Mouse (Mus musculus): ENCODE data around the gene Gm2163. TPM values are rescaled to one million over a fixed set of nuclear protein-coding genes. Genes with fewer than 3 reads are reported as not detected.

Gm2163 gene
- polyA plus RNA-seq (2012), result 0.07 and 0.08 TPM in 2 replicates

DNA sequence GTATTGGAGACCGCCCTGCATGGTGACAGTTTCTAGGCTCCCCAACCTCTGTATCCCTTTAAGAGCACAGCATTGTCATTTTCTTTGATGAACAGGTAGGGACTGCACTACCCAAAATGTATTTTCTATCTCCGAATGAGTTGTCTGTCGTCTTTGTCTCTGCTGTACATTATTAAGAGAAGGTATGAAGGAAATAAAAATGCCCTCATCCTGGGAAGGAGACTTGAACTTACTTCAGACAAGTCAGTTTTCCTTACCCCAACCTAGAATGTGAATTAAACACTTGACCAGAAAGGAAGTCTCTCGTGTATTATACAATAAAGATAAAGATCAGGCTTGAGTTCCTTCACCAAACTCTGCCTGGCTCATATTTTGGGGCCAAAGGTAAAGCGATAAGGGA lies at the start of gene Gm2163:
Gene Gm2163, plus strand, starts transcription at position 301 of the 400 bp plus-strand sequence.

DNA sequence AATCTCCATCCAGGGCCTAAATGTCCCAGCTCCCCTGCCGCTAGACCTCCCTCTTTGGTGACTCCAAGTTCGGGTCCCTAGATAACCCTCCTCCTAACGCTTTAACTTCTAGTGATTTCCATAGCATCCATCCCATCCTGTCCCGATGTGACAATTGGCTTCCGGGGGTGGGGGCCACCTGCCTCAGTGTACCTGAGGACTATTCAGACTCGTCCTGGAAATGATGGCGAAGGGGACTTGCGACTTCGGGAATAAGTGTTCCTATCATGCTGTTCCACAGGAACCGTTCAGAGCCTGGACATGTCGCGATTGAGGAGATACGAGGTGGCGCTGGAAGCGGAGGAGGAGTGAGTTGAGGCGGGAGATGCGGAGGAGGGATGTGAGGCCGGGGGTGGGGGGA lies 27.5 kb upstream of the Gm2163 start, which contains the start of gene Gm21586:
Gene Gm21586, plus strand, starts transcription at position 301 of the 400 bp plus-strand sequence.

DNA sequence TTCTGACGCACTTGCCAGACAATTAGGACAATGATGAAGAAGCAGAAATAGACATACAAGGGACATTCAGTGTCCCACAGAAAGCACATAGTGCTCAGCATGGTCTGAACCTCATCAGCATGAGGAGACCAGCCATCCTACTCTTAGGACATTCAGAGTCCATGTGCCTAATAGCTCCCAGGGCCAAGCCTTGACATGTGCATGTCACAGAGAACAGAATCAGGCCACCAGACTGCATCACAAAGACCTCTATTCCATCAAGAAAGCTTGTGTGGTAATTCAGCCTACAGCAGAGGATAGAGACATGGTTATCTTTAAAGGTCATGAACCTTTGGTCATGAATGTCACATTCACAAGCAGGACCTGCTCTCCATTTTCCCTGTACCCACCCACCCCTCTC lies 61.5 kb downstream of the Gm2163 start, which contains the start of gene Fam205a2:
Gene Fam205a2, minus strand, starts transcription at position 101 of the 400 bp plus-strand sequence.

GRCm38 (mm10) chr4:42611895-42612294 lies 145.3 kb downstream of the Gm2163 start, which contains the start of gene Gm10591:
Gene Gm10591 (plus strand): TSS chr4:42612195.

GRCm38 (mm10) chr4:42629419-42629818 lies 162.9 kb downstream of the Gm2163 start, which contains the start of gene Gm2564:
Gene Gm2564 (plus strand): TSS chr4:42629719.

Other genes starting within 250 kb of the Gm2163 start
- gene Gm10600, start 226.1 kb upstream of the Gm2163 start, polyA plus RNA-seq (2012), result not detected in 2 replicates
- not detected in 2 replicates for gene Ccl21b, start 211.0 kb upstream of the Gm2163 start, polyA plus RNA-seq (2012)
- 1.9 TPM in 1 of 2 replicates, not detected in the other for gene Gm21953, start 172.5 kb upstream of the Gm2163 start, polyA plus RNA-seq (2012)
- not detected in 2 replicates for gene Fam205a3, start 148.4 kb upstream of the Gm2163 start, polyA plus RNA-seq (2012)
- gene Gm21586, start 27.4 kb upstream of the Gm2163 start, polyA plus RNA-seq (2012), result 1.9 TPM in 1 of 2 replicates, not detected in the other
- gene Fam205a2, start 61.4 kb downstream of the Gm2163 start, polyA plus RNA-seq (2012), result not detected in 2 replicates
- not detected in 2 replicates for gene Gm10591, start 145.4 kb downstream of the Gm2163 start, polyA plus RNA-seq (2012)
- gene Gm2564, start 163.0 kb downstream of the Gm2163 start, polyA plus RNA-seq (2012), result not detected in 2 replicates
- gene Ccl27b, start 188.5 kb downstream of the Gm2163 start, polyA plus RNA-seq (2012), result not detected in 2 replicates
- gene Il11ra2, start 195.1 kb downstream of the Gm2163 start, polyA plus RNA-seq (2012), result not detected in 2 replicates

Data from megakaryocyte-erythroid progenitor cell, adult 5 weeks (primary cell).